Mouse (Mus musculus): ENCODE measurements around the gene Tmem127.

Gene Tmem127

GRCm38 (mm10) chr2:127310685-127311084 is 63.0 kb downstream of the Tmem127 start:
- no peak for DNase-seq (ENCODE audit: low read depth, low spot score)
